Mouse (Mus musculus) urinary bladder, postnatal 25 days (tissue): ENCODE results near the gene Slx.
"Not testable (repeated sequence)": the region's sequence is repeated elsewhere in the genome, so short reads cannot be mapped to it uniquely, and the experiment has no call there.

Experiments
- DNase-seq: peaks from one replicate; pipeline ENCODE4 v3.0.0; 2022; ENCODE audit warnings: low spot score

Gene Slx

GRCm38 (mm10) chrX:26545465-26545864, at the start of gene Slx:
Slx (minus strand) TSS chrX:26545565.
- DNase-seq: not testable (repeated sequence)
